Mouse (Mus musculus) cortical plate, adult 2 months (tissue): ENCODE data around the gene Serpina1f.
"Not testable (repeated sequence)": the region's sequence is repeated elsewhere in the genome, so short reads cannot be mapped to it uniquely, and the experiment has no call there.

Experiments
- CTCF ChIP-seq: fragments of 200-500 bp; IDR thresholded peaks from 2 replicates; pipeline ENCODE4 v1.5.1; 2011; ENCODE audit warnings: mild to moderate bottlenecking, control low read depth, low read length; ENCODE audit not compliant: insufficient read depth; ENCODE audit errors: extremely low read depth
- POLR2A ChIP-seq: fragments of 200-500 bp; IDR thresholded peaks from 2 replicates; pipeline ENCODE4 v1.6.1; 2011; ENCODE audit warnings: mild to moderate bottlenecking, low read length, control low read depth; ENCODE audit not compliant: insufficient read depth; ENCODE audit errors: extremely low read depth

DNA sequence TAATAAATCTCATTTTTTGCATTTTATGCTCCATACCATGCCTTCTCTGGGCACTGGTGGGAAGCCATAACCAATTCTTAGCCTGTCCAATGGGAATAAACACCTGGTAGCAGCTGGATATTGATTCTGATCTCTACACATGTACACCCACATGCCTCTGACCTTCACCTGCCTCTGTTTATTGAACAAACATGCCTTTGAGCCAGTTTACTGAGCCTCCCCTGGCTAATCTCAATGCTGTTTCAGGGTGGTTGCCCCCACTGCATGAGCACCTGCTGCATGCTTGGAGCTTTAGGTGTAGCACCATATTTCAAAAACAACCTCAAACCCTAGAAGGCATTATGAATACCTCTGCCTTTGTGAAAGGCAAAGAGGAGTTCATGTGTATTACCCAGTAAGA is 33.3 kb downstream of the Serpina1f start:
- TF ChIP-seq CTCF, POLR2A: not testable (repeated sequence)
